Mouse (Mus musculus) splenic B cell, adult 2 months (primary cell): ENCODE measurements around the gene Olfr796.

ENCODE experiments used
- DNase-seq: peaks from one replicate; pipeline ENCODE4 v3.0.0-alpha.2; 2011; ENCODE audit warnings: low read depth, low spot score
- H3K27me3 ChIP-seq: 2 replicates; pipeline ENCODE4 v1.6.1; 2012; ENCODE audit warnings: mild to moderate bottlenecking, low read length, moderate library complexity, mixed read lengths; ENCODE audit not compliant: control insufficient read depth, poor library complexity, insufficient read depth, severe bottlenecking
- H3K36me3 ChIP-seq: 2 replicates; pipeline ENCODE4 v1.6.1; 2012; ENCODE audit warnings: mild to moderate bottlenecking, low read length, moderate library complexity, mixed read lengths; ENCODE audit not compliant: control insufficient read depth, poor library complexity, insufficient read depth, severe bottlenecking

Olfr796 gene

DNA sequence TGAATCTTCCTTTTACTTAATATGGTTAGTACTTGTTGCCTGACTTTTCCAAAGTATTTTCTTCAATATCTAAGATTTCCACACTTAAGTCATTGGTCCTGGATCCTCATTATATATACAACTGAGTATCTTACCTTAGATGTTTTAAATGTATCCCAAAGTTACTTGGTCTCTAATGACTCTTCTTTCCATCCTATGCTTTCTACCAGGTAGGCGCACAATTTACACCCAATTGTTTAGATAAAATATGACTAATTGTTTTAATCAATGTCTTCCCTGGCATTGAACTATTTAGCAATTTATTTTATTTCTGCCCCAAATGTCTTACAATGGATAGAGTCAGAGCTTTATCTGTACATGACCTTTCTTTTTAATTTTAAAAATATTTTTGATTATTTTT lies at the start of gene Olfr796:
Olfr796 (minus strand) TSS at position 101 of the 400 bp plus-strand sequence.
- no peak for DNase-seq
- Histone ChIP-seq H3K27me3 (no peaks in the 10 kb centered on the region), H3K36me3 (no peaks in the 10 kb centered on the region)

GRCm38 (mm10) chr10:129657394-129657793 lies 45.0 kb upstream of the Olfr796 start, which contains the start of gene Olfr800:
Olfr800 (plus strand) TSS chr10:129657694.
- Histone ChIP-seq H3K36me3 (no peaks in the 10 kb centered on the region), H3K27me3 (no peaks in the 10 kb centered on the region)
- no peak for DNase-seq

DNA sequence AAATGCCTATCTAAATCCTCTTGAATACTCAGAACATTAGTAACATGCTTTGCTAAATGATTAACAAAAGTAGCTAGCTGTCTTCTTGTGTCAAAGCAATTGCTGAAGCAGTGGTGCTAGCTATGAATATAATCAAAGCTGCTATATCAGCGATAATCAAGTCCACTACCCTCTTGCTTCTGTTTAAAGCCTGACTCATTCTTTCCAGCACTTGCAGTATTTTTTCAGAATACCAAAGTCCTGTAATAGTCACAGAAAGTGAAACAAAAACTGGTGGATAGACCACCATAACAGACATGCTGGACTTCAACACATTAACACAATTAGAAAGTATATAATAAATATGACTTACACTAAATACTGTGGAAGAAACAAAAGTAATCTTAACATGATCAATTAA lies 39.4 kb upstream of the Olfr796 start:
- no peak for DNase-seq
- Histone ChIP-seq H3K36me3 (no peaks in the 10 kb centered on the region), H3K27me3 (no peaks in the 10 kb centered on the region)

GRCm38 (mm10) chr10:129637184-129637583 lies 24.8 kb upstream of the Olfr796 start, which contains the start of gene Olfr799:
Olfr799 (plus strand) TSS chr10:129637484.
- no peaks in the 10 kb centered on the region for H3K36me3 ChIP-seq
- H3K27me3 ChIP-seq: no peaks in the 10 kb centered on the region
- no peak for DNase-seq

DNA sequence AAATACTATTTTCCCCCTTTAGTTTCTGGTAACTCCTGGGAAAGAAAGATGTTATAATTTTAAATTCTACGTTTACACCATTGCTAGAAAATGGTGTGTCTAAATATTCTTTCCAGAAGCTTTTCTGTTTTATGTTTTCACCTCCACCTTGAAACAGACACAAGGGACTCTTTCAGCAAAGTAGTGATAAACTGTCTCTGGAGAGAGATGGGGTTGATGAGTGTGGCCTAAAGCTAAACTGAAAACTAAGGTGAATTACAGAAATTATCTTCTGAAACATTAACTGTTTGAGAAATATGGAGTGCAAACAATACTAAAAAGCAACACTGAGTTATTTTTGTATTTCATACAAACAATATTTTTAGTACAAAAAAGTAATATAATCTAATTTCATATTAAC lies 15.5 kb upstream of the Olfr796 start, which contains the start of gene Olfr798:
Olfr798 (minus strand) TSS at position 101 of the 400 bp plus-strand sequence.
- Histone ChIP-seq H3K36me3 (no peaks in the 10 kb centered on the region), H3K27me3 (no peaks in the 10 kb centered on the region)
- DNase-seq: no peak

DNA sequence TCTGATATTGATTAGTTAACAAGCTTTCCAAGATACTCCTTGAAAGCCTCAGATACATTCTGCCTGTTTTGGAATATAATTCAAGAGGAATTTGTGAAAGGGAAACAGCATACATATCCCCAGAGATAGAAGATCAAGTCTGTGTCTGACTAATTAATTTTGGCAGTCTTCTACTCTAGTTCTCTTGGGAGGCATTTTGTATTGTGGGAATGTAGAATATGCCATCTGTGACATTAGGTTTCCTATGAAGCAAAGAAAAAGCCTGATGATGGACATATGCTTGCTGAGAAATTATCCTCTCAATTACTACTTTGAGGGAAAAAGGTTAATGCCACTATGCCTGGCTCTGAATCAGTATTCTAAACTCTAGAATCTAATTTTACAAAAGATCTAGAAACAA lies 10.9 kb upstream of the Olfr796 start:
- no peaks in the 10 kb centered on the region for H3K36me3 ChIP-seq
- H3K27me3 ChIP-seq: no peaks in the 10 kb centered on the region
- no peak for DNase-seq

- no peak for DNase-seq
- H3K27me3 ChIP-seq: no peaks in the 10 kb centered on the region
- H3K36me3 ChIP-seq: no peaks in the 10 kb centered on the region
Measured at GRCm38 (mm10) chr10:129621724-129622123, 9.4 kb upstream of the Olfr796 start.

DNA sequence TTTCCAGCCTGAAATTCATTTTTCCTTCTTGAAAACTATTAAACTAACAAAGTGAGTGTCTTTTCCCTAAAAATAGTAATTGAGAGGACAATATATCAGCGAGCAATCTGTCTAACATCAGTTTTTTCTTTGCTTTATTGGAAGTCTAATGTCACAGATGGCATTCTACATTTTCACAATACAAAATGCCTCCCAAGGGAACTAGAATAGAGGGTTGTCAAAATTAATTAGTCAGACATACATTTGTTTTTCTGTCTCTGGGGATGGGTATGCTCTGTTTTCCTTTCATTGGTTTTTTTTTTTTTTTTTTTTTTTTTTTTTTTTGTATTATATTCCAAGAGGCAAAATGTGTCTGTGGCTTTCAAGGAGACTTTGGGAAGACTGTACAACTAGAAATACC lies 35.3 kb downstream of the Olfr796 start:
- no peaks in the 10 kb centered on the region for H3K27me3 ChIP-seq
- H3K36me3 ChIP-seq: no peaks in the 10 kb centered on the region
- no peak for DNase-seq

- H3K27me3 ChIP-seq: no peaks in the 10 kb centered on the region
- H3K36me3 ChIP-seq: no peaks in the 10 kb centered on the region
- no peak for DNase-seq
Measured at GRCm38 (mm10) chr10:129567355-129567754, 45.0 kb downstream of the Olfr796 start, which contains the start of gene Olfr794. Olfr794 (plus strand) TSS chr10:129567655.
